Mouse (Mus musculus) heart, embryonic 13.5 days (tissue): ENCODE data around the gene Gtf3c1. TPM values are rescaled to one million over a fixed set of nuclear protein-coding genes. Genes with fewer than 3 reads are reported as not detected.

ENCODE experiments used
- ATAC-seq: fragments of 200-750 bp; cut with Nextera tagmentation; 2 replicates; pipeline ENCODE4 v1.8.0; 2017; ENCODE audit warnings: moderate TSS enrichment; ENCODE audit not compliant: insufficient number of reproducible peaks, low FRiP score, low TSS enrichment; ENCODE audit errors: extremely low read depth
- H3K27ac ChIP-seq: fragments of 300-500 bp; sonication (generic); replicated peaks from 2 replicates; pipeline ENCODE4 v1.5.1; 2015; ENCODE audit warnings: moderate library complexity, mild to moderate bottlenecking, inconsistent platforms
- H3K27me3 ChIP-seq: fragments of 300-500 bp; sonication (generic); replicated peaks from 2 replicates; pipeline ENCODE4 v1.6.1; 2015; ENCODE audit warnings: mild to moderate bottlenecking, inconsistent platforms
- H3K36me3 ChIP-seq: fragments of 300-500 bp; sonication (generic); 2 replicates; pipeline ENCODE4 v1.6.1; 2015; ENCODE audit warnings: mild to moderate bottlenecking, inconsistent platforms
- H3K4me1 ChIP-seq: fragments of 300-500 bp; sonication (generic); 2 replicates; pipeline ENCODE4 v1.6.1; 2015; ENCODE audit warnings: inconsistent platforms
- H3K4me2 ChIP-seq: fragments of 300-500 bp; sonication (generic); 2 replicates; pipeline ENCODE4 v1.6.1; 2015; ENCODE audit warnings: inconsistent platforms, mild to moderate bottlenecking, moderate library complexity
- H3K4me3 ChIP-seq: fragments of 300-500 bp; sonication (generic); 2 replicates; pipeline ENCODE4 v1.5.1; 2015; ENCODE audit warnings: moderate library complexity, mild to moderate bottlenecking, inconsistent platforms
- H3K9ac ChIP-seq: fragments of 300-500 bp; sonication (generic); 2 replicates; pipeline ENCODE4 v1.6.1; 2015; ENCODE audit warnings: inconsistent platforms, mild to moderate bottlenecking, moderate library complexity
- H3K9me3 ChIP-seq: fragments of 300-500 bp; sonication (generic); 2 replicates; pipeline ENCODE4 v1.6.1; 2016; ENCODE audit warnings: inconsistent platforms
- WGBS: fragments of 180-500 bp; shearing (Covaris S2); methylation state at CpG from one replicate; pipeline ENCODE4 v1.1.7; 2015; ENCODE audit warnings: mixed read lengths; 5-methylcytosine and 5-hydroxymethylcytosine counted together
- polyA plus RNA-seq: library from polyadenylated mRNA; unstranded; fragments of >200 nt; fragmentation: Nextera tagmentation; extraction: Ambion mirVana; gene quantifications from 2 replicates; pipeline ENCODE4 v1.2.1, GENCODE M21; 2015

The Gtf3c1 gene
- polyA plus RNA-seq, 1 experiment from 2014 or later: 26.0 TPM

GRCm38 (mm10) chr7:125702791-125703190, 4.8 kb downstream of the Gtf3c1 start:
- H3K4me1 ChIP-seq: peaks cover 32% of the 10 kb centered on the region
- H3K36me3 ChIP-seq: peaks cover 66% of the 10 kb centered on the region
- ATAC-seq: no peak
- H3K9me3 ChIP-seq: peaks cover 14% of the 10 kb centered on the region
- H3K27ac ChIP-seq: no peak overlapping the region
- H3K27me3 ChIP-seq: no peaks in the 10 kb centered on the region
- WGBS: 88% methylated on average over 1 of the region's 1 CpGs
- no peak overlapping the region for H3K4me3 ChIP-seq
- no peak overlapping the region for H3K9ac ChIP-seq
- H3K4me2 ChIP-seq: no peak overlapping the region

- Histone ChIP-seq H3K27me3 (no peaks in the 10 kb centered on the region), H3K27ac (no peak overlapping the region), H3K4me1 (no peaks in the 10 kb centered on the region), H3K4me2 (no peak overlapping the region), H3K9me3 (peaks cover 8% of the 10 kb centered on the region), H3K36me3 (peaks cover 100% of the 10 kb centered on the region), H3K9ac (no peak overlapping the region), H3K4me3 (no peak overlapping the region)
- 80% methylated on average over 5 of the region's 5 CpGs for WGBS
- ATAC-seq: no peak
Measured at GRCm38 (mm10) chr7:125694056-125694455, 13.5 kb downstream of the Gtf3c1 start.

- Histone ChIP-seq H3K4me2 (no peak overlapping the region), H3K27ac (no peak overlapping the region), H3K4me1 (0 out of 2 replicates have a peak, but pooled peaks cover 3% of the 10 kb centered on the region), H3K9ac (no peak overlapping the region), H3K27me3 (no peaks in the 10 kb centered on the region), H3K4me3 (no peak overlapping the region), H3K36me3 (peaks cover 95% of the 10 kb centered on the region), H3K9me3 (no peaks in the 10 kb centered on the region)
- WGBS: 80% methylated on average over 4 of the region's 4 CpGs
- no peak for ATAC-seq
Measured at GRCm38 (mm10) chr7:125690516-125690915, 17.1 kb downstream of the Gtf3c1 start.

- H3K27ac ChIP-seq: no peak overlapping the region
- H3K9ac ChIP-seq: no peak overlapping the region
- no peak for ATAC-seq
- no peaks in the 10 kb centered on the region for H3K9me3 ChIP-seq
- 87% methylated on average over 9 of the region's 9 CpGs for WGBS
- no peaks in the 10 kb centered on the region for H3K27me3 ChIP-seq
- no peak overlapping the region for H3K4me3 ChIP-seq
- H3K4me2 ChIP-seq: no peak overlapping the region
- no peaks in the 10 kb centered on the region for H3K4me1 ChIP-seq
- H3K36me3 ChIP-seq: peaks cover 97% of the 10 kb centered on the region
Measured at GRCm38 (mm10) chr7:125679936-125680335, 27.6 kb downstream of the Gtf3c1 start.

- no peak overlapping the region for H3K9ac ChIP-seq
- H3K27me3 ChIP-seq: no peaks in the 10 kb centered on the region
- H3K4me3 ChIP-seq: no peak overlapping the region
- no peak overlapping the region for H3K4me2 ChIP-seq
- no peaks in the 10 kb centered on the region for H3K9me3 ChIP-seq
- H3K36me3 ChIP-seq: peaks cover 98% of the 10 kb centered on the region
- WGBS: 80% methylated on average over 8 of the region's 8 CpGs
- no peak for ATAC-seq
- H3K4me1 ChIP-seq: no peaks in the 10 kb centered on the region
- no peak overlapping the region for H3K27ac ChIP-seq
Measured at GRCm38 (mm10) chr7:125678756-125679155, 28.8 kb downstream of the Gtf3c1 start.

GRCm38 (mm10) chr7:125674916-125675315, 32.7 kb downstream of the Gtf3c1 start:
- Histone ChIP-seq H3K4me3 (no peak overlapping the region), H3K4me2 (no peak overlapping the region), H3K36me3 (peaks cover 100% of the 10 kb centered on the region), H3K9ac (no peak overlapping the region), H3K27ac (no peak overlapping the region), H3K4me1 (no peaks in the 10 kb centered on the region), H3K27me3 (no peaks in the 10 kb centered on the region), H3K9me3 (no peaks in the 10 kb centered on the region)
- WGBS: 81% methylated on average over 2 of the region's 2 CpGs
- ATAC-seq: no peak

- Histone ChIP-seq H3K27me3 (no peaks in the 10 kb centered on the region), H3K36me3 (peaks cover 100% of the 10 kb centered on the region), H3K4me2 (no peak overlapping the region), H3K4me3 (no peak overlapping the region), H3K9me3 (no peaks in the 10 kb centered on the region), H3K4me1 (no peaks in the 10 kb centered on the region), H3K9ac (no peak overlapping the region), H3K27ac (no peak overlapping the region)
- no peak for ATAC-seq
- 80% methylated on average over 8 of the region's 8 CpGs for WGBS
Measured at GRCm38 (mm10) chr7:125671396-125671795, 36.2 kb downstream of the Gtf3c1 start.

- no peak overlapping the region for H3K4me3 ChIP-seq
- H3K4me2 ChIP-seq: no peak overlapping the region
- H3K9me3 ChIP-seq: no peaks in the 10 kb centered on the region
- 63% methylated on average over 6 of the region's 6 CpGs for WGBS
- H3K9ac ChIP-seq: no peak overlapping the region
- no peak for ATAC-seq
- no peak overlapping the region for H3K27ac ChIP-seq
- H3K36me3 ChIP-seq: peaks cover 100% of the 10 kb centered on the region
- H3K27me3 ChIP-seq: no peaks in the 10 kb centered on the region
- no peaks in the 10 kb centered on the region for H3K4me1 ChIP-seq
Measured at GRCm38 (mm10) chr7:125670865-125671264, 36.7 kb downstream of the Gtf3c1 start.

GRCm38 (mm10) chr7:125663654-125664053, 43.9 kb downstream of the Gtf3c1 start:
- H3K4me2 ChIP-seq: no peak overlapping the region
- H3K4me3 ChIP-seq: no peak overlapping the region
- 68% methylated on average over 3 of the region's 3 CpGs for WGBS
- H3K27ac ChIP-seq: 0 out of 2 replicates have a peak overlapping the region, but pooled peaks have one; percentile 12
- ATAC-seq: no peak
- H3K36me3 ChIP-seq: peaks cover 100% of the 10 kb centered on the region
- 0 out of 2 replicates have a peak, but pooled peaks cover 3% of the 10 kb centered on the region for H3K4me1 ChIP-seq
- H3K9ac ChIP-seq: no peak overlapping the region
- H3K27me3 ChIP-seq: no peaks in the 10 kb centered on the region
- H3K9me3 ChIP-seq: no peaks in the 10 kb centered on the region

GRCm38 (mm10) chr7:125657511-125657910, 50.1 kb downstream of the Gtf3c1 start:
- 82% methylated on average over 6 of the region's 6 CpGs for WGBS
- ATAC-seq: no peak
- Histone ChIP-seq H3K27ac (no peak overlapping the region), H3K9ac (no peak overlapping the region), H3K4me3 (no peak overlapping the region), H3K9me3 (no peaks in the 10 kb centered on the region), H3K4me2 (no peak overlapping the region), H3K27me3 (no peaks in the 10 kb centered on the region), H3K4me1 (no peaks in the 10 kb centered on the region), H3K36me3 (peaks cover 100% of the 10 kb centered on the region)

GRCm38 (mm10) chr7:125649013-125649412, 58.6 kb downstream of the Gtf3c1 start:
- no peak overlapping the region for H3K27ac ChIP-seq
- H3K4me3 ChIP-seq: no peak overlapping the region
- WGBS: 88% methylated on average over 1 of the region's 1 CpGs
- no peak overlapping the region for H3K4me2 ChIP-seq
- no peaks in the 10 kb centered on the region for H3K4me1 ChIP-seq
- no peak for ATAC-seq
- H3K36me3 ChIP-seq: peaks cover 100% of the 10 kb centered on the region
- no peaks in the 10 kb centered on the region for H3K9me3 ChIP-seq
- H3K27me3 ChIP-seq: no peaks in the 10 kb centered on the region
- H3K9ac ChIP-seq: no peak overlapping the region

- Histone ChIP-seq H3K36me3 (peaks cover 100% of the 10 kb centered on the region), H3K4me1 (peaks cover 11% of the 10 kb centered on the region; the same call in 1 of the 2 replicates), H3K9me3 (no peaks in the 10 kb centered on the region), H3K9ac (no peak overlapping the region), H3K4me2 (no peak overlapping the region), H3K27ac (no peak overlapping the region), H3K4me3 (no peak overlapping the region), H3K27me3 (no peaks in the 10 kb centered on the region)
- ATAC-seq: no peak
- 77% methylated on average over 7 of the region's 7 CpGs for WGBS
Measured at GRCm38 (mm10) chr7:125645413-125645812, 62.2 kb downstream of the Gtf3c1 start.
